Mouse (Mus musculus): ENCODE measurements at regions not wholly inside any gene's neighbourhood (a gene's known extent, or its start where the extent isn't known, plus 50 kb on each side); places are given as distances from the start of the nearest gene placed in this dataset.

DNA sequence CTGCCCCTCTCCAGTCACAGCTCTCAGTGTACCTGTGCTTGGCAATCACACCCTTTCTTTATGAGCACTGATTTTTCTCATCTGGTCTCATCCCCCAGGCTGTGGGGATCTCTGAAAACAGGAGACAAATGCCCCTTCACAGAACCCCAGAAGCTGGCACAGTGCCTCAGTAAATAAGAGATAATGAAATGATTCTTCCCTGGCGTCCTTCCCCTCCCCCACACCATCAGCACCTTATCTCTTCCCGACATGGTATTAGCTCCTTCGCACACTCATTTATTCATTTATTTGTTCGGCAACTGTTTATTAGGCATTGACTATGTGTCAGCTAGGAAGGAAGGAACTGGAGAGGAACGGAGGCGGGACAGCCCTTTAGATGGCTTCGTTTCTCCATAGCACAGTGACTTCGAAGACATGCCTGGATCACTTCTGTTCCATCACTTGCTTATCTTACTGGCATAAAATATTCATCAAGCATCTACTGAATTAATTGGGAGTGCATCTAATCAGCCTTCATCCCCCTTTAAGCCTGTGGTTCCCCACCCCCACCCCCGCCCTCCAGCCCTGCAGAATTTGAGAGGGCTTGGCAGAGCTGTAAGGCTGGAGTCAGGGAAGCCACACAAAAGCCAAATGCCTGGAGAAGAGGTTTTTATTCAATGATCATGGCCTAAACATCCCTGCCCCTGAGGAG, 51.6 kb upstream of the Tbc1d21 start:
- DNase-seq = no peak

DNA sequence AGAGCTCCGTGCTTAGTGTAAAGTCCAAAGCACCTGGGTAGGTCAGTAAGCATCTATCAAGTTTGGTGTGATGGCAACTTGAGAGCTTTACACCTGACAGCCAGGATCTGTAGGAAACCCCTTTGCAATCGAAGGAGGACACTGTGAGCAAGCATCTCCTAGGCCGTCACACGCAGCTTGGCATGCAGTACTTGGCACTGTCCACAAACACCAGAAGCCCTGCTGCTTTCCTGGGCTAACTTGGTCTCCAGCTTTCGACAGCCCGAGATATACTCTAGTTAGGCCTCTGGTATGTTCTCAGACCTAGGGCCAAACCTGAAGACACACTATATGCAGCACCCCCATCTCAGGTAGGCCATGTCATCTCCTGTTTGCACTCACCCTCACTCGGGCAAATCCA, 58.5 kb upstream of the Tbc1d21 start:
- no peak for DNase-seq

DNA sequence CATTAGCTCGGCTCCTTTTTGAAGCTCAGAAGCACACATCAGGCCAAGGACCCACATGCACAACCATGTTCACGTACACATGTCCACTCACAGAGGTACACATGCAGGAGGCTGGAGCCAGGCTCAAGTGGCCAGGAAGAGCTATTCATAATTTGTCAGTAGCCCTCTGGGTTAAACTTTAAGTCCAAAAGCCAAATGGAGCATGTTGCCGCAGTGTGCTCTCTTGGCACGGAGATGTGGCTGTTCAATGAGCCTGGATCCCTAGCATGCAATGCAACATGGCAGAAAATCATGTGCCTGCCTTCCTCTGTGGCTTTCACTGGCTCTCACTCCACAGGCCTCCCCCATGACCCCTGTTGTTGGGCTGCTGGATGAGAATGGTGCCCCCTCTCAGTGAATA, 57.6 kb upstream of the Insyn1 start:
- no peak for DNase-seq

DNA sequence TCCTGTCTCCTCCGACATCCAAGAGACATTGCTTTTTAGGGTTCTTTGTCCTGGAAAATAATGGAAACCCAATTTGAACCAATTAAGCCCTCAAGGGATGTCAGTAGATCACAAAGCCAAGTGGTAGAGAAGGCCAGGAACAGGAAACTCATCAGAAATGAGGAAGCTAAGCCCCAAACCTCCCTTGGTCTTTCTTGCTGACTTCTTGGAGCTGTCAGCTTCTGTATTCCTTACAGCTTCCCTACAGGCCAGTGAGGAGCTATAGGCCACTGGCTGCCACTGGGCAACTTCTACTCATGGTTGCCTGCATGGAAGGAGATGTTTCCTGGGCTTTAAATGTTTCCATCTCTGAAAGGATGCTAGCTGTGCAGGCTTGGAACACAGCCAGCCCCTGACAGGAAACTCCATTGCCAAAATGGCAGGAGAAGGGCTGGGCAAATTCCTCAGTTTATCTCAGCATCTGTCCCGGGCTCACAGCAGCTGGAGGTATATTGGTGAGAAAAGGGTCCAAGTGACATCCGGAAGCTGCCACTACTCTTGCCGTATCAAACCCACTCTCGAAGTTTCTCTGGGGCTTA, 55.5 kb upstream of the Insyn1 start:
- peak; percentile 37 for DNase-seq

DNA sequence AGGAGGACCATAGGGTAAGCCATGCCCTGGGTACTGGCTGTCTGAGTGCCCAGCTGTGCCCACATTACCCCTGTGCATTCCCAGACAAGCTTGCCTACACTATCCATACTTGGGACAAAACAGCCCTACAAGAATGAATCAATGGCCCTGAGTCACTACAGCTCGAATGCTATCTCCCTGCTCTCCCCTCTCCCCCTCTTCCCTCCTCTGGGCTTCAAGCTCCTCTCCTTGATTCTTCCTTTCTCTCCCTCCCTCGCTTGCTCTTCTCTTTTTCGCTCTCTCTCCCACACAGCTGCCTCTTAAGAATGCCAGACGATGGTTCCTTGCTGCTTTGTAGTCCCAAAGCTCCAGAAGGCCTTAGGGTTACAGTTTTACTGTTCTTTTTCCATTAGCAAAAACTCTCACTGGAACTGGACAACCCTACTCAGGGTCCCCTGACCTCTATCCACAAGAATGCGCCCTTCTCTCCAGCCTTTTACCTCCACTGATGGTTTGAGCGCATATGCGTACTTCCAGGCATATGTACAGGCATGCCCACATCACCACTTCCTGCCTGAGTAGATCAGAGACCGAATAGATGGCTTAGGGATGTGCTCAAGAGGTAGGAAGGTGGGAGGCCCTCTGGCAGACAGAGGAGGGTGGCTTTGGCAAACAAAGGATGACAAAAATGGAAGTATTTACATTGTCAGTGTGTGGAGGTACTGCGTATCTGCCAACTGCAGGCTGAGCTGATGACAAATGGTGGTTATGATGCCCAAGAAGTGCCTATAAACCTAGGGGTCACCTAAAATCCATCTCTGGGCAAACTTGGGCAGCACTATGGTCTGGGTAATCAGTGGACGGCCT, 51.9 kb upstream of the Insyn1 start:
- DNase-seq = no peak

DNA sequence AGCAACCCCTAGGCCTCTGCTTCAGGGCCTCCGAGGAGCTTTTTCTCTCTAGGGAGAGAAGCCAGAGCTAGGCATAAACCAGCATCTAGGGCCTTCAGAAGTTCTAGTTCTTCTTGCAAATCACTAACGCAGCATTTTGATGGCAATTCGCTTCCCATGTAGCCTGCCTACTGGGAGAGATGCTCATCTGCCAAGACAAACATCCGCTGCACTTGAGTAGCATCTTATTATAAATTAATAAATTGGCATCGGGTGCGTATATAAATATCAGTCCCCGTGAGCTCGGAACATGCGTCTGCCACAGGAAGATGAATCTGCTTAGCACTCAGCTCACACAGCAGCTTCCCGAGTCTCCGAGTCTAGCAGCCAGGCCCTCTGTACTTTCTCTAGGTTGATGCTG, 50.9 kb upstream of the Insyn1 start:
- DNase-seq = no peak

DNA sequence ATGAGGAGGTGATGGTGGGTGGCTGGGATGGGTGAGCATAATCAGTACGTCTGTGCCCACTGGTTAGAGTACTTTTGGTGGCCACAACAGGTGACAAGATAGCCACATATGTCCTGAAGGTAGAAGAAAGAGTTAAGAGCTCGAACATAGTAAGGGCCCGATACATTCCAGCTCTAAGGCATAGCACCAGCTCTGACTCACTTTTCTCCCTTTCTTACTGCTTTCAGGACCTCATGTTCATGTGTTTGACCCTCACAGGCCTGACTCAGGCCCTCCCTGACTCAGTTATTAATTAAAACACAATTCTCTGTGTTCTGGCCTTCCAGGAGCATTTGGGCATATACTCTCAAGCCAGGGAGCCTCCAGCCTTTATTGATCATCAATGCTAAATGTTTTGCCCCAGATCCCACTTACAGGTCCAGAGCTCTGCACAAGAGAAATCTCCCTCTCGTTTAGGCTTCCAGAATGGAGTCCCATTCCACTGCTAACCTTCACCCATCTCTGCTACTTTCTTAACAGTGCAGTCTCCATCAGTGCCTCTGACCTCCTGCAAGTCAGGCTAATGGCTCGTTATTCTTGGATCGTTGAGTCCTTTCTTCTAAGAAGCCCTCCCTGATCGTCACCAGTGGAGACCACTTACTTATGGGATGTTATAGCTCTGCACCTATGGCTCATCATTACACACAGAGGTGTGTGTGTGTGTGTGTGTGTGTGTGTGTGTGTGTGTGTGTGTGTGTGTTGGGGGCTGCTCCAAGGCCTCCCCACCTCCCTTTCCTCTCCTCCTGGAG, 50.1 kb upstream of the Insyn1 start:
- DNase-seq = no peak
